Mouse (Mus musculus): ENCODE results near the gene Cnnm2.

Cnnm2 gene

GRCm38 (mm10) chr19:46890657-46891056, 129.3 kb downstream of the Cnnm2 start:
- no peak for DNase-seq

GRCm38 (mm10) chr19:46892856-46893255, 131.5 kb downstream of the Cnnm2 start:
- DNase-seq = no peak

DNA sequence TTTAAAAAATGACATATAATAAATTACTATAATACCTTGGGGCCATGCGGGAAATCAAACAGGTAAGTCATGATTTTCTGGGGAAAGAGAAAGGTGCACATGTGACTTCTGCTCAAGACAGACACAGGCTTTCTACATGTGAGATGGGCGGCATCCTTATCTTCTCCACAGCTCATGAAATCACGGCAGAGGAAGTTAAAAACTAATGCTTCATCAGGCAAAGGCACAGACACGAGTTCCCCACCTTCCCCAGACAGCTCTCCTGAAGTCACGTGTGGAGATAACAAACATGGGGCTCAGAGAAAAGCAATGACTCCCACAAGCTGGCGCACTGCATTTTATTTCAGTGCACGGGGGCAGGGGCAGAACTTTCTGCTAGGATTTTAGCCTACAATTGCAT, 132.1 kb downstream of the Cnnm2 start:
- no peak for DNase-seq

DNA sequence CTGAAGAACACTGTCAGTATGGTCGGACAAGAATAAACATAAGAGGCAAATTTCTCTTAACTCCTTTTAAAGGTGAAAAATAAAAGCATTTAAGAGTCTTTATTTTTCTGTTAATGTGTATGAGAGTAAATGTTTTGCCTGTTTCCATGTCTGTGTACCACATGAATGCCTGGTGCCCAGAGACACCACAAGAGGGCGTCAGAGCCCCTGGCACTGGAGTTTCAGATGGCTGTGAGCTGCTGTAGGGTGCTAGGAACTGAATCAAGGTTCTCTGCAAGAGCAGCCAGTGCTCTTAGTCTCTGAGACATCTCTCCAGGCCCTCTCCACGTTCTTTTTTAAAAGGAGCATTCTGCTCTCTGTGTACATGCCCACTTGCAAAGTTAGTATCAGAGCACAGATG, 135.7 kb downstream of the Cnnm2 start:
- no peak for DNase-seq

- no peak for DNase-seq
Observed at GRCm38 (mm10) chr19:46898222-46898621, 136.8 kb downstream of the Cnnm2 start.

- DNase-seq = peak in 1 of 2 experiments; percentile 53
Observed at GRCm38 (mm10) chr19:46899306-46899705, 137.9 kb downstream of the Cnnm2 start.

DNA sequence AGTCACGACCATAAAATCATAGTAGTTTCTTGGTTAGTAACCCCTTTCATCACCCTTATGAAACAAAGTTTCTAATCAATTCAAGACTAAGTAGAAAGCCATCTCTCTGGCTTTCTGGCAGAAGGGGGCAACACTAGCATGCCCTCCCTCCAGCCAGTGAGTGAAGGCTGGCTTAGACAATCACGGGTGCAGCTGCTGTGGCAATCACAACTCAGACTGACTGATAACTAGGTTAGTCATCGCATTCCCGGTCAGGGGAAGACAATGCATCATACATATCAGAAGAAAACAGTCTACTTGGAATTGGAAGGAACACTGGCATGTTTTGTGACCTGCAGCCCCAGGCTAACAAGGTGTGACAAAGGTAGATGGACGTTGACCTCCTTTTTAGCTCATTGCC, 138.5 kb downstream of the Cnnm2 start:
- DNase-seq = no peak

- DNase-seq = no peak
Observed at GRCm38 (mm10) chr19:46900786-46901185, 139.4 kb downstream of the Cnnm2 start.

DNA sequence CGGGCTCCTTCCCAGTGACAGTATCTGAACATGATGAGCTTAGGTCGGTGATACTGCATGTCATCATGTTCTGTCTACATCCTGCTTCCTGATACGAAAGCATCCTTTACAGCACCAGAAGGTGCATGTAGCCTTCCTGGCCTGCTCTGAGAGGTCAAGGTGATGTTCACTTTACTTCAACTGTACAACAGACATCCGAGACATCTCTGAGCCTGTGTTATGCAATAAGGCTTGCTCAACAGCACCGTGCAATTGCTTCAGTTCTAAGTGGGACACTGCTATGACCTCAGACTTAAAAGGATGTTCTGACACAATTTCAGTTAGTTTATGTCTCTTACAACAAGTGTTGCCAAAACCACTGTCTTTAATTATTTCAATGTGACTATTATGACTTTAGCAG, 139.9 kb downstream of the Cnnm2 start:
- DNase-seq = no peak

DNA sequence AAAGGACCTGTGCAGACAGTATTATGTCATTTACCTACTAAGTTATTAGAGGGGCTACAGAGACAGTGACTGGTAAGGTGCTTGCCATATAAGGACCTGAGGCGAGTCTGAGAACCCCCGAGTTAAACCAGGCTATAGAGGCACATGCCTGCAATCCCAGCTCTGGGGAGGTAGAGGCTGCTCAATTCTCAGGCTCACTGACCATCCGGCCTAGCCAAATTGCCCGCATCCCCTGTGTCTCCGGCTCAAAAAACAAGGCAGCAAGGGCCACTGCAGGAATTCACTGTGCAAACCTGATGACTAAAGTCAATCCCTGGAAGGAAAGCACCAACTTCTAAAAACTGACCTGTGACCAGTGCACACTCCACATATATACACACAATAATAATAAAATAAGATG, 142.0 kb downstream of the Cnnm2 start:
- no peak for DNase-seq

DNA sequence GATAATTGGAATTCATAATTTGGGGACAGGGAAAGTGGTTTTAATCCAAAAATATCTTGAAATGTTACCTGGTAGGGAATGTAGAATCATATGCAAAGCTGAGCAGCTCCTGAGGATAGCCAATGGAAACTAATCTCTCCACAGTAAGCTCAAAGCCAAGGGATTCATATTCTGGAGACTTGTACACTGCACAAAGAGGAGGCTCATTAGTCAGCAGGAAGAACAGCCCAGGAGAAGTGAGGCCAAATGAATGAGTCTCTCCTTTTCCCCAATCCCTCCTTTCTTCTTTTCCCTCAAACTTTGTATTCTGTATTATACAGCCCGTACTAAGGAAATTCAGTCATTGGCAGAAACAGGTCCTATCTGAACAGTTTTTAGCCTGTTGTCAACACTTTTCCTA, 143.5 kb downstream of the Cnnm2 start:
- no peak for DNase-seq

GRCm38 (mm10) chr19:46905383-46905782, 144.0 kb downstream of the Cnnm2 start:
- no peak for DNase-seq

DNA sequence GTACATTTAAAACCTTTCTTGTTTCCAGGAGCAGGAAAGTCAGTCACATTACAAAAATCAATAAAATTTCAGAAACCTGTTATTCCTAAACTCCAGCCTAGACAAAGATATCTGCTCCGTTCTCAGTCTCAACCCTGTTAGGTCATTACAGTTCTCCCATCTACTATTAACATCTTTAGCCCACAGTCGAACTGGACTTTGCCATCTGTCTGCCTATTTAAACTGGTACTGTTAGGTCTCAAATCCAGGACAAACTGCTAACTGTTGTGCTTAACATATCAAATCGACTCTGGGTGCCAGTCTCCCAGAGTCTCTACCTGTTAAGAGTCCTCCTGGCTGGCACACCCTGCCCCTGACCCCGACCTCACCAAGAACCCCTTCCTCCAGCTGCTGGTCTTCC, 144.6 kb downstream of the Cnnm2 start:
- DNase-seq = no peak

DNA sequence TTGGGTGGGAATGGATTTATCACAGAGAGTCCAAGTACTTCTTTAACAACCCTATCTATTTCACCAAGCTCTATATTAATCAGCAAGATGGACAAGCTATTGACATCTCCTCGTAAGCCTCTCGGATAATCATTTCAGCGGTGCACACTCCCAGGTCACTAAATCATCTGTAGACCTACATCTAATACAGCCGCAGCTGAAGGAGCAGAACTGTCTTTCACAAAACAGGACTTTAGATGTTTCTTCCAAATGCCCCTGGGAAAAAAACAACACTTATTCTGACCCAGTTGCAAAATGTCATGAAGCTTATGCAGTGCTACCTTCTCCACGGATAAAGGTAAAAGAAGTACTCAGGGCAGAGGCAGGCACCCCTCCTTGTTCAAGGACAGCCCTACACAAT, 146.8 kb downstream of the Cnnm2 start:
- DNase-seq = no peak

DNA sequence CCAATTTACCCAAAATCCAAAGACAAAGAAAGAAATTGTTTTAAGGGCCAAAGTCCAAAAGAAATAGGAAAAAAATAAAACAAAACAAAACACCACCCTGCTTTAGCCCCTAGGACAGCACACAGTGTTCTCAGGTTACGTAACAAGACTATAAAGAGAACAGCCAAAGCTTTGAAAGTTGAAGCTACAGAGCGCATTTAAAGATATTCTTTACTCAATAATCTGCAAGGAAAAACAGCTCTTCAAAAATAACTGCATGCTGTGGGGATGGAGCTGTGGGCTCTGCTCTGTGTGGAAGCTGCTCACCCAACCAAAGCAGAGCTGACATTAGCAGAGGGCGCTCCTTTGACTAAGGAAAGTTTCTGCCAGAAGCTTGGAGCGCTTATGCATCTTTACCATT, 147.6 kb downstream of the Cnnm2 start:
- no peak for DNase-seq

GRCm38 (mm10) chr19:46911492-46911891, 150.1 kb downstream of the Cnnm2 start:
- no peak for DNase-seq

DNA sequence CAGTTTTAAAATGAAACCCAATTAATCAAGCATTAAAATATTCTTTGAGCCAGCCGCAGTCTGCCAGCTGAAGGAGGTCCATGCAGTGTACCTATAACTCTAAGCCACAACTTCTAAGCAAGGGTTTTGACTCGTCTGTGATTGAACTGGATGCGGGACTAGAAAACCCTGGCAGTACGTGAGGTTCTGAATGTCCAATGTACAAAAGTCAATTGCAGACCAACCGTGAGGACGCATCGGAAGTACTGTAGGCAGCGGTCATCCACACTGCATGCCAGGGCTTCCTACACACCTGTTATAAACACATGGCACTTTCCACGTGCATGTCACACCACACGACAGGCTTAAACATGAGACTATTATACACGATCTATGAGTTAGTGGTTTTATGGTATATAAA, 152.2 kb downstream of the Cnnm2 start:
- no peak for DNase-seq

DNA sequence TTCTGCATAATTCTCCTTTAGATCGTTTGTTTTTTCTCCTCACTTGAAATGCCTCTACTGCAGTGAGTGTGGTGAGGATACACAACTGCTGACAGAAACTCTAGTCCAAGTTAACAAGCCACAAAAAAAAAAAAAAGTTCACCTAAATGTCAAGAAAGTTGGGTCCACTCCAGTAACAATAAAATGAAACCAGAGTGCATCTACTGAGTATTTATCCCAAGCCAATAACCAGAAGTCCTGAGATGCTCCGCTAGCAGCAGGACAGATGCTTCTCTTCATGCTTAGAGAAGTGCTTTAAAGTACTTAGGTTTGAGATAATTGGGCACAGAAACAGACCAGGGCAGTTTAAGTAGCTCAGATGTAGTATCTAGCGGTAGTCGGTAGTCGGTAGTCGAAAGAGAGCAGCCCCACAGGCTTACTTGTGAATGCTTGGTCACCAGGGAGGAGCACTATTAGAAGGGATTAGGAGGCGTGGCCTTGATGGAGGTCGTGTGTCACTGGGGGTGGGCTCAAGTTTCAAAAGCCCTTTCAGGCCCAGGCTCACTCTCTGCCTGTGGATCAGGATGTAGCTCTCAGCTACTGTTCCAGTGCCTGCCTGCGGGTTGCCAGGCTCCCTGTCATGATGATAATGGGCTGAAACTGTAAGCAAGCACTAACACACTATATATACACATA, 154.1 kb downstream of the Cnnm2 start:
- DNase-seq = no peak

- DNase-seq = no peak
Observed at GRCm38 (mm10) chr19:46920571-46920970, 159.2 kb downstream of the Cnnm2 start.

GRCm38 (mm10) chr19:46926357-46926756, 165.0 kb downstream of the Cnnm2 start:
- DNase-seq = no peak

GRCm38 (mm10) chr19:46926951-46927350, 165.6 kb downstream of the Cnnm2 start:
- DNase-seq = no peak

GRCm38 (mm10) chr19:46928136-46928535, 166.7 kb downstream of the Cnnm2 start:
- DNase-seq = no peak

DNA sequence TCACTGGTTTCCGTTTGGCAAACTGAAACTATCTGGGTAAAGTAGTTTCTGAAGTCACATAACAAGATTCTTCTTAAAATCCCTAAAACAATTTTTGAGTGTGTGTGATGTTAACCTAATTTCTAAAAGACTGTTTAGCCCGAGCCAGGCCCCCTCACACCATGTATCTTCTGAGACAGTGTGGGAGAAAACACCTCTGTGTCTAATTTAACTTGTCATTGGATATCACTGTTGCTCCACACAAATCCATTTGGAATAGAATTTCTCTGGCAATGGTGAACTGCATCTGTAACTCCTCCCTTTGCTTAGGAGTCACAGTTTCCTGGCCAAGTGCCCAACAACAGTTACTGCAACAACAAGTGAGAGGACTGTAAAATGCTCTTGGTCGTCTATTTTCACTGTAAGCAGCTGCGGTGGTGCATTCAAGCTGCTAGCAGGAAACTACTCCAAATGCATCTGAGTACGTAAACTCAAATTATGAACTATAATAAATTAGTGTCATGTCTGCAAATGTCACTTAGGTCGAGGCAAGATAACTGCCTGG, 167.7 kb downstream of the Cnnm2 start:
- DNase-seq = peak in 1 of 2 experiments; percentile 29

Data from cerebellum, postnatal 14 days (tissue).